Mouse (Mus musculus) G1E (cell line): ENCODE measurements around the gene Klra1.

Experiments used
- CTCF ChIP-seq: IDR thresholded peaks from 2 replicates; pipeline ENCODE4 v1.5.1; 2012; ENCODE audit warnings: low read depth, low read length, inconsistent platforms, mixed read lengths
- GATA1 ChIP-seq: IDR thresholded peaks from 2 replicates; pipeline ENCODE4 v1.6.1; 2012; ENCODE audit warnings: borderline replicate concordance, low read length, inconsistent platforms, mixed read lengths
- GATA2 ChIP-seq: IDR thresholded peaks from 2 replicates; pipeline ENCODE4 v1.6.1; 2012; ENCODE audit warnings: low read depth, low read length, inconsistent platforms, borderline replicate concordance

DNA sequence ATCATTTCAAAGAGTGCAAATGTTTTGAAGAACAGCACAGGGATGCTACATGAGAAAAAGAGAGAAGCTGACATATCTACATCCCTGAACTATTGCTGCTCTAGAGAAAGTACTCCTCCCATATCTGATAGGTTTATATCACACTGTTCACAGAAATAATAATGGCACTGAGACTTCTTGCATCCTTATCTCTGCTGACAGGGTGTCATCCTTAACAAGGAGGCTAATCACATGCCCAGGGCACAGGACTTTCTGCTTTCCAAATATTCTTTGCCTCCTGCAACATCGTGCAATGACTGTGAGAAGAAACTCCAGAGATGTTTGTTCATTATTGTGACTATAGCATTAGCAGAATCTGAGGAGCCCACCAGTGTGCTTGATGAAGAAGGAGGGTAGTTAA lies 871 bp downstream of the Klra1 start:
- no peak for TF ChIP-seq GATA2
- no peak for TF ChIP-seq CTCF
- no peak for TF ChIP-seq GATA1
